Mouse (Mus musculus): Measurements from ENCODE around the gene Frg2f1. TPM values are rescaled to one million over a fixed set of nuclear protein-coding genes. Genes with fewer than 3 reads are reported as not detected.

The Frg2f1 gene
- polyA plus RNA-seq (2012; rRNA removed) = 10.2 and 12.2 TPM in 2 replicates
- polyA plus RNA-seq (2014; fragmentation: Nextera tagmentation; extraction: Ambion mirVana) = 5.0 and 5.5 TPM in 2 replicates

DNA sequence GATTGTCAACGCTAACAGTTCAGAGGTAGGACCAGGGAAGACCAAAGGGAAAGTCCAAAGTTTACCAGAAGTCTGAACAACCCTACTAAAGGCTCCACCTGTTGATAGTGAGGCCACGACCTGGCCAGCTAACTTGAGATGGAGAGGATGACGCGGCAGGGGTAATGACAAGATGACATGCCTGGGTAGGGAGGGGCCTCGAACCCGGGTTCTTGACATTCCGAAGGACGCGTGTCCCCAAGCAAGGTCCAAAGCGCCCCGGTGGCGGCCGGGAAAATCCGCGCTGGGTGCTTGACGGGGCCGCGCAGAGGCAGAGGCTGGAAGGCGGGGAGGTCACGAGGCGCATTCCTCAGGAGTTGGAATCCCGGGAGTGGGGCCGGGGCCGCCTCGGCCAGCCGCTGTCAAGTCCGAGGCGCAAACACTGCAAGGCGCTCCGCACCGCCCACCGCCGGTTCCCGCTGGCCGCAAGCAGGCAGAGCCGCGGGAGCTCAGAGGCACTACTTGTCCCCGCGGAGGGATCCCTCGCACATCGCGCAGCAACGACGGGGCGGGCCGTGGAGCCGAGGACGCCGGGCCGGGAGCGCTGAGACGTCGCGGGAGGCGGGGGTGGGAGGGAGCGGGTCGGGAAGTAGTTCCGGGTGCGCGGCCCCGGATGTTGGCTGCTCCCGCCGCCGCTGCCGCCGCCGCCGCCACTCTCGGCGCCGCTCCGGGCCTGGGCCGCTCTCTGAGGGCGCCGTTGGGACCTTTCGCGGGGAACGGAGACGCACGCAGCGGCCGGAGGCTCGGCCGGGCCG, at the start of gene Frg2f1:
Frg2f1 (minus strand) TSS at position 499 of the 794 bp plus-strand sequence.
- Histone ChIP-seq H3K9ac (ENCODE audit: low read depth, low read length, severe bottlenecking) (peak within 1 kb of the TSS; percentile 97), H3K4me3 (replicated peaks; ENCODE audit: low read length) (peak within 1 kb of the TSS; percentile 94), H3K36me3 (ENCODE audit: control insufficient read depth, insufficient read depth, low read length) (no peaks in the 10 kb centered on the region), H3K4me2 (replicated peaks; ENCODE audit: low read depth, low read length, severe bottlenecking) (peak within 1 kb of the TSS; percentile 64), H3K9me3 (ENCODE audit: control insufficient read depth, low read length) (no peaks in the 10 kb centered on the region), H3K4me1 (ENCODE audit: control insufficient read depth, insufficient read depth, low read length) (peaks cover 13% of the 10 kb centered on the region), H3K27me3 (ENCODE audit: control insufficient read depth, insufficient read depth, low read length) (no peaks in the 10 kb centered on the region), H3K27ac (replicated peaks; ENCODE audit: low read depth, low read length) (peak within 1 kb of the TSS; percentile 98)
- TF ChIP-seq POLR2A (IDR thresholded peaks at IDR 0.05; ENCODE audit: borderline replicate concordance, extremely low read depth, insufficient read depth, insufficient read length) = no peak; the same call in 1 of the 2 replicates
- ATAC-seq (ENCODE audit: low FRiP score, low read depth) = peak; percentile 96
- WGBS = 1% methylated on average over 30 of the region's 85 CpGs
- DNase-seq (ENCODE audit: low spot score) = peak; percentile 94

DNA sequence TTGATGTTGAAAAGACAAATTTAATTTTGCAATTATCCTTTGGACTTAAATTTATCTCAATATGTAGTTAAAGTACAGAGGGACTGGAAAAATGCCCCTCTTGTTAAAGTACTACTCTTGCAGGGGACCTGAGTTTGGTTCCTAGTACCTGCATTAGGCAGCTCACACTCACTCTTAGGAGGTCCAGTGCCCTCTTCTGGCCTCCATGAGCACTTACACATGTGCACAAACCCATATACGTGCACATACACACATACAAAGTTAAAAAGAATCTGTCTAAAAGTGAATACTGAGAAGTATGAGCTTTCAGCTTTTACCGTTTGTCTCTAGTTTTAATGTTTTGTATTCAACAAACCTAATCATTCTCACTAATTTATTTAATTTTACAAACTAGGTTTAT, 48.7 kb upstream of the Frg2f1 start:
- H3K9me3 ChIP-seq (ENCODE audit: control insufficient read depth, low read length) = no peaks in the 10 kb centered on the region
- H3K4me2 ChIP-seq (replicated peaks; ENCODE audit: low read depth, low read length, severe bottlenecking) = no peak overlapping the region
- no peak for DNase-seq (ENCODE audit: low spot score)
- no peaks in the 10 kb centered on the region for H3K27me3 ChIP-seq (ENCODE audit: control insufficient read depth, insufficient read depth, low read length)
- no peak overlapping the region for H3K27ac ChIP-seq (replicated peaks; ENCODE audit: low read depth, low read length)
- H3K9ac ChIP-seq (ENCODE audit: low read depth, low read length, severe bottlenecking) = no peak overlapping the region
- no peak for ATAC-seq (ENCODE audit: low FRiP score, low read depth)
- no peaks in the 10 kb centered on the region for H3K4me1 ChIP-seq (ENCODE audit: control insufficient read depth, insufficient read depth, low read length)
- peaks cover 25% of the 10 kb centered on the region for H3K36me3 ChIP-seq (ENCODE audit: control insufficient read depth, insufficient read depth, low read length)
- TF ChIP-seq POLR2A (IDR thresholded peaks at IDR 0.05; ENCODE audit: borderline replicate concordance, extremely low read depth, insufficient read depth, insufficient read length) = no peak
- no peak overlapping the region for H3K4me3 ChIP-seq (replicated peaks; ENCODE audit: low read length)
- 94% methylated on average over 2 of the region's 2 CpGs for WGBS

DNA sequence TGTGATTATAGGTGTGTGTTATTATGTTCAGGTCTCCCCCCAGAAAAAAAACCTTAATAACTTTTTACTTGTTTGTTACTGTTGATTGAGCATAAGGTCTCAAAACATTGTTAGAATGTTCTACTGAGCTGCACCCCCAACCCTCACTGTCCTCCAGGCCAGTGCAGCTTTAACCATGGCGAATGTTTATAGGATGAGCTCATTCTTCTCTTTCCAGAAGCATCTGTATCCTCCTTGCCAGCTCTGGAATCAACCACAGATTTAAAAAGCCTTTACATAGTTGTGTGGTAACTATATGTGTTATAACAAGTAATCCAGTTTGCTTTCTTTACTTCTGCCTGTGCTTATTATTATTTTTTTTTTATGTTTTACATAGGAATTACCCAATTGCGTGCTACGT, 36.1 kb upstream of the Frg2f1 start:
- peak; percentile 10 for DNase-seq (ENCODE audit: low spot score)
- no peak for ATAC-seq (ENCODE audit: low FRiP score, low read depth)
- no peak overlapping the region for H3K4me2 ChIP-seq (replicated peaks; ENCODE audit: low read depth, low read length, severe bottlenecking)
- H3K36me3 ChIP-seq (ENCODE audit: control insufficient read depth, insufficient read depth, low read length) = peaks cover 19% of the 10 kb centered on the region; the same call in 1 of the 2 replicates
- TF ChIP-seq POLR2A (IDR thresholded peaks at IDR 0.05; ENCODE audit: borderline replicate concordance, extremely low read depth, insufficient read depth, insufficient read length) = no peak
- H3K4me3 ChIP-seq (replicated peaks; ENCODE audit: low read length) = no peak overlapping the region
- H3K27me3 ChIP-seq (ENCODE audit: control insufficient read depth, insufficient read depth, low read length) = no peaks in the 10 kb centered on the region
- H3K9ac ChIP-seq (ENCODE audit: low read depth, low read length, severe bottlenecking) = no peak overlapping the region
- no peak overlapping the region for H3K27ac ChIP-seq (replicated peaks; ENCODE audit: low read depth, low read length)
- H3K9me3 ChIP-seq (ENCODE audit: control insufficient read depth, low read length) = no peaks in the 10 kb centered on the region
- no peaks in the 10 kb centered on the region for H3K4me1 ChIP-seq (ENCODE audit: control insufficient read depth, insufficient read depth, low read length)
- WGBS = 87% methylated on average over 3 of the region's 3 CpGs

DNA sequence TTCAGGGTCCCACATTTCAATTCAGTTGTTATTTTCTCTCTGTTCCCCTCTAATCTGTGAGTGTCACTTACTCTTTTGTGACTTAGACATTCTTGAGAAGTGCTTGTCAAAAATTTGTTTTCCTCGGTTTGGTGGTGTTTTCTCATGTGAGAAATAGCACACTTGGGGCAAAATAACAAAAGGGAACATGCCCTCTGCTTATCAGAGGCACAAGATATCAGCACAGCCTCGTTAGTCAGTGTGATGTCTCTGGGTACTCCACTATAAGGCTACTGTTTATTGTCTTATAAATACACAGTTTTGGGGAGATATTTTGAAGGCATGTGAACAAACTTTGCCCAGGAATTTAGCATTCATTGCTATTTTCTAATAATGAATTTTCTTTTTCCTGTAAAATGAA, 35.2 kb upstream of the Frg2f1 start:
- no peak overlapping the region for H3K27ac ChIP-seq (replicated peaks; ENCODE audit: low read depth, low read length)
- no peak overlapping the region for H3K9ac ChIP-seq (ENCODE audit: low read depth, low read length, severe bottlenecking)
- H3K9me3 ChIP-seq (ENCODE audit: control insufficient read depth, low read length) = no peaks in the 10 kb centered on the region
- WGBS = 84% methylated on average over 2 of the region's 2 CpGs
- no peak for TF ChIP-seq POLR2A (IDR thresholded peaks at IDR 0.05; ENCODE audit: borderline replicate concordance, extremely low read depth, insufficient read depth, insufficient read length)
- H3K4me2 ChIP-seq (replicated peaks; ENCODE audit: low read depth, low read length, severe bottlenecking) = no peak overlapping the region
- peaks cover 19% of the 10 kb centered on the region; the same call in 1 of the 2 replicates for H3K36me3 ChIP-seq (ENCODE audit: control insufficient read depth, insufficient read depth, low read length)
- ATAC-seq (ENCODE audit: low FRiP score, low read depth) = no peak
- H3K4me1 ChIP-seq (ENCODE audit: control insufficient read depth, insufficient read depth, low read length) = no peaks in the 10 kb centered on the region
- no peaks in the 10 kb centered on the region for H3K27me3 ChIP-seq (ENCODE audit: control insufficient read depth, insufficient read depth, low read length)
- DNase-seq (ENCODE audit: low spot score) = no peak
- H3K4me3 ChIP-seq (replicated peaks; ENCODE audit: low read length) = no peak overlapping the region

DNA sequence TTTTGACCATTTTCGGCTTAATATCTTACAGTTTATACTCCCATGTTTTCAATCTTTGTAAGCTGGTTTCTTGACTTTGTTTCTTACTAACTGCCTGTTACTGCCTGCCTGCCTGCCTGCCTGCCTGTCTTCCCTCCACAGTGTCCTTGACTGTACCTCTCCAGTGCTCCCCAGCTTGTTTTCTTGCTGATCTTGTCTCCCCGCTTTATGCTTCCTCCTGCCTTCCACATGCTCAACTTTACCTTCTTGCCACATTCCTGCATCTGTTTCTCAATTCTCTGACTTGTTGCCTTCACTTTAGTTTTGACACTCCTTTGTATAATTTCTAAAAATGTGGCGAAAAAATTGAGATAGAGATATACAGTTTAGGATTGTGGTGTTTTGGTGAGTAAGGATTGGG, 33.4 kb upstream of the Frg2f1 start:
- H3K9me3 ChIP-seq (ENCODE audit: control insufficient read depth, low read length) = no peaks in the 10 kb centered on the region
- no peak overlapping the region for H3K4me3 ChIP-seq (replicated peaks; ENCODE audit: low read length)
- ATAC-seq (ENCODE audit: low FRiP score, low read depth) (no peak), DNase-seq (ENCODE audit: low spot score) (no peak)
- 87% methylated on average over 3 of the region's 3 CpGs for WGBS
- H3K27me3 ChIP-seq (ENCODE audit: control insufficient read depth, insufficient read depth, low read length) = no peaks in the 10 kb centered on the region
- no peaks in the 10 kb centered on the region for H3K4me1 ChIP-seq (ENCODE audit: control insufficient read depth, insufficient read depth, low read length)
- peaks cover 19% of the 10 kb centered on the region; the same call in 1 of the 2 replicates for H3K36me3 ChIP-seq (ENCODE audit: control insufficient read depth, insufficient read depth, low read length)
- no peak overlapping the region for H3K9ac ChIP-seq (ENCODE audit: low read depth, low read length, severe bottlenecking)
- H3K4me2 ChIP-seq (replicated peaks; ENCODE audit: low read depth, low read length, severe bottlenecking) = no peak overlapping the region
- no peak overlapping the region for H3K27ac ChIP-seq (replicated peaks; ENCODE audit: low read depth, low read length)
- no peak for TF ChIP-seq POLR2A (IDR thresholded peaks at IDR 0.05; ENCODE audit: borderline replicate concordance, extremely low read depth, insufficient read depth, insufficient read length)

All from limb, embryonic 14.5 days (tissue).